Mouse (Mus musculus) hindbrain, embryonic 14.5 days (tissue): ENCODE measurements at regions not wholly inside any gene's neighbourhood (a gene's known extent, or its start where the extent isn't known, plus 50 kb on each side); places are given as distances from the start of the nearest gene placed in this dataset.
A peak's percentile ranks its signal among the peaks of the same experiment; 100 is the strongest.

Experiments
- ATAC-seq: fragments of 200-750 bp; cut with Nextera tagmentation; 2 replicates; pipeline ENCODE4 v1.8.0; 2017; ENCODE audit warnings: moderate number of reproducible peaks, mild to moderate bottlenecking, moderate TSS enrichment, moderate library complexity; ENCODE audit not compliant: low FRiP score
- DNase-seq: peaks from one replicate; pipeline ENCODE4 v3.0.0-alpha.2; 2015; ENCODE audit warnings: low spot score
- H3K27ac ChIP-seq: fragments of 300-500 bp; sonication (generic); 2 replicates; pipeline ENCODE4 v1.5.1; 2014; ENCODE audit warnings: mild to moderate bottlenecking, moderate library complexity
- H3K27me3 ChIP-seq: fragments of 300-500 bp; sonication (generic); 2 replicates; pipeline ENCODE4 v1.6.1; 2014; ENCODE audit warnings: mild to moderate bottlenecking, low read length, mixed read lengths; ENCODE audit not compliant: control insufficient read depth, insufficient read depth
- H3K36me3 ChIP-seq: fragments of 300-500 bp; sonication (generic); replicated peaks from 2 replicates; pipeline ENCODE4 v1.6.1; 2014; ENCODE audit not compliant: control insufficient read depth, insufficient read depth
- H3K4me1 ChIP-seq: fragments of 300-500 bp; sonication (generic); replicated peaks from 2 replicates; pipeline ENCODE4 v1.6.1; 2014; ENCODE audit warnings: antibody characterized with exemption, low read length, mixed read lengths; ENCODE audit not compliant: control insufficient read depth, insufficient read depth
- H3K4me2 ChIP-seq: fragments of 300-500 bp; sonication (generic); replicated peaks from 2 replicates; pipeline ENCODE4 v1.6.1; 2014; ENCODE audit warnings: mild to moderate bottlenecking, moderate library complexity
- H3K4me3 ChIP-seq: fragments of 300-500 bp; sonication (generic); replicated peaks from 2 replicates; pipeline ENCODE4 v1.5.1; 2014; ENCODE audit warnings: mild to moderate bottlenecking, low read length
- H3K9ac ChIP-seq: fragments of 300-500 bp; sonication (generic); 2 replicates; pipeline ENCODE4 v1.6.1; 2014
- H3K9me3 ChIP-seq: fragments of 300-500 bp; sonication (generic); 2 replicates; pipeline ENCODE4 v1.6.1; 2016; ENCODE audit warnings: low read length; ENCODE audit not compliant: control insufficient read depth
- WGBS: fragments of 180-500 bp; shearing (Covaris S2); extraction: QIAGEN DNeasy Blood & Tissue Kit; methylation state at CpG from one replicate; pipeline ENCODE4 v1.1.7; 2014; 5-methylcytosine and 5-hydroxymethylcytosine counted together

DNA sequence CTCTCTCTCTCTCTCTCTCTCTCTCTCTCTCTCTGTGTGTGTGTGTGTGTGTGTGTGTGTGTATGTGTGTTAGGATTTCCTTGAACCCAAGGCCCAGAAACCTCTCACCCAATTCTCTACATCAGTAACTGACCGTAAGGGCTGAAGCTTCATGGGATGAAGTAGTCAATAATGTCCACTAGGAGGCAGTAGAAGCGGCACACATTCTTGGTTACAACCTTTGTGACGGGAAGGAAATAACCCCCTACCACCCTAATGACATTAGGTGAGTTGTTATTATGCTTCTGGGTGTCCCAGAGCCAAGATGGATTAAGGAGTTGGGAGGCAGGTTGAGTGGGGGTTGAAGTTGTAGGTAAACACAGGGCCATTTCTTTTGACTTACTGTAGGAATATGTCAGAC is 55.5 kb upstream of the Itprid1 start:
- H3K4me3 ChIP-seq = no peak overlapping the region
- H3K27ac ChIP-seq = no peak overlapping the region
- DNase-seq (no peak), ATAC-seq (no peak)
- 49% methylated on average over 3 of the region's 3 CpGs for WGBS
- no peaks in the 10 kb centered on the region for H3K36me3 ChIP-seq
- no peaks in the 10 kb centered on the region for H3K27me3 ChIP-seq
- no peaks in the 10 kb centered on the region for H3K9me3 ChIP-seq
- H3K4me1 ChIP-seq = no peaks in the 10 kb centered on the region
- H3K9ac ChIP-seq = no peak overlapping the region
- no peak overlapping the region for H3K4me2 ChIP-seq

DNA sequence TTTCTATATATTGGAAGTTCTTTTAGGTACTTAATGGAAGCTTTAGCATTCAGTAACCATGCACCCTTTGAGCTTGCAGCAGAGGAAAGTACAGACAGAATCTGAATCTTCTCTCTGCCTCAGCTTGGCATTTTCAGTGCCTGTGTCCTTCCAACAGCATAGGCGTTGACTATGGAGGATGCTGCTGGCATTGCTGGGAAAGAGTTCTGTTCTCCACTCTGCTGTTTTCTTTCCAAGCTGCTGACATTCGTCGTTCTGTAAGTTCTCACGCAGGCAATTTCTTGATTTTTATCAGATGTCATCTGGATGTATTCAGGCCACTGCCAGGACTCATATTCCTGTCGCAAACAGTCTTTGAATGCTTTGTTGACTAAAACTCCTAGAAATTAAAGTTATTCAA is 61.2 kb upstream of the Itprid1 start:
- Histone ChIP-seq H3K36me3 (no peaks in the 10 kb centered on the region), H3K4me2 (no peak overlapping the region), H3K27ac (no peak overlapping the region), H3K4me1 (no peaks in the 10 kb centered on the region), H3K27me3 (no peaks in the 10 kb centered on the region), H3K9me3 (no peaks in the 10 kb centered on the region), H3K4me3 (no peak overlapping the region), H3K9ac (no peak overlapping the region)
- ATAC-seq = no peak
- 92% methylated on average over 5 of the region's 5 CpGs for WGBS
- no peak for DNase-seq

DNA sequence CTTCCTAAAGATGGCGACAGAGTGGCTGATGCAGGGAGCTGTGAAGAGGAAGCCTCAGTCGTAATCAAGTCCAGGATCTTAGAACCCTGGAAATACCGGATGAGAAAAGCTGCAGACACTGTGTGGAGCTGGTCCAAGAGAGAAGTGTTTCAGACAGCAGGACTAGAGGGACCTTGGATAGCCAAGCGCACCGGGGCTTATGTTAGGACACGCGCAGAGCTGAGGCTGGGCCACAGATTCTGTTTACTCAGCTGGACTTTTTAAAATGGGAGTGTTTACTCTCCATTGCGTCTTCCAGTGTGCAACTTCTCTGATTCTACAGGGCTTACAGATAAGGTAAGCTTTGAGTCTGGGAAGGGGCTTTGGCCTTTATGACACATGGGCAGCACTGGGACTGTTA is 66.4 kb upstream of the Itprid1 start:
- no peaks in the 10 kb centered on the region for H3K4me1 ChIP-seq
- H3K27ac ChIP-seq = no peak overlapping the region
- no peak overlapping the region for H3K9ac ChIP-seq
- H3K27me3 ChIP-seq = no peaks in the 10 kb centered on the region
- no peak overlapping the region for H3K4me2 ChIP-seq
- H3K9me3 ChIP-seq = no peaks in the 10 kb centered on the region
- no peaks in the 10 kb centered on the region for H3K36me3 ChIP-seq
- H3K4me3 ChIP-seq = no peak overlapping the region
- whole genome bisulfite sequencing = 76% methylated on average over 8 of the region's 8 CpGs
- ATAC-seq = no peak
- no peak for DNase-seq

DNA sequence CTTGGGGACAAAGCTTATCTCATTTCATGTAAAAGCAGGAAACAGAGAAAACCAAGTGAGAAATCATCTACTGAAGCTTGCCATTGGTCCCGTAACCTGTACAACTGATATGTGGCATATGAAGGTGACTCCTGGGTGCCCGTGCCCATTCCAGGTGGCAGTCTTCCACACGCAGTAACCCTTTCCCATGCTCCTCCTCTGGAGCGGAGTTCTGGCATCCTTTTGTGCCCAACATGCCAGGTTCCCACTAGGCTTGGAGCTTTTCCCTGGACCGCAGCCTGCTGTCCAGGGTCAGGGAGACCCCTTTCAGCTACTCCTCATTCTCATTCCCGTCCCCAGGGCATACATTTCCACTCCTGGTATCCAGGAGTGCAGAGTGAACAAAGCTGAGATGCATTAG is 74.4 kb upstream of the Neurod6 start:
- no peak overlapping the region for H3K4me3 ChIP-seq
- 72% methylated on average over 6 of the region's 6 CpGs for WGBS
- no peak overlapping the region for H3K27ac ChIP-seq
- DNase-seq = no peak
- H3K4me2 ChIP-seq = no peak overlapping the region
- H3K9me3 ChIP-seq = no peaks in the 10 kb centered on the region
- no peaks in the 10 kb centered on the region for H3K4me1 ChIP-seq
- ATAC-seq = no peak
- H3K27me3 ChIP-seq = no peaks in the 10 kb centered on the region
- H3K36me3 ChIP-seq = no peaks in the 10 kb centered on the region
- no peak overlapping the region for H3K9ac ChIP-seq

DNA sequence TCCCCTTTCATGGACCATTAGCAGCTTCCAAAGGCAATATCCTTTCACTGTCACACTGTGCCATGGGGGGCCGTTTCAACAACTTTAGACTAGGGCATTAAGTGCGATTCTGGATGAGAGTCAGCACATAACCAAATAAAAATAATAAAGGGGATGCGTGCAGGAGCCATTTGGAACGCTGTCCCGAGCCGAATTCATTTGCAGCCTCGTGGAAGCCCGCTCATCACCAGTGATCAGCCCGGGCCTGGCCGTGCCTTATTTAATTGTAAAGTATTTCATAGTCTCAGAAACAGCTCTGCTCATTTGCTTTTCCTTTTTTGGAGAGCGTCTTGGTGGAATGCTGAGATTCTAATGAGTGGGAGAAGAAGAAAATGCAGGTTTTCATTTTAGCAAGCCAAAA is 69.8 kb upstream of the Neurod6 start:
- DNase-seq = no peak
- no peak for ATAC-seq
- WGBS = 80% methylated on average over 11 of the region's 11 CpGs

DNA sequence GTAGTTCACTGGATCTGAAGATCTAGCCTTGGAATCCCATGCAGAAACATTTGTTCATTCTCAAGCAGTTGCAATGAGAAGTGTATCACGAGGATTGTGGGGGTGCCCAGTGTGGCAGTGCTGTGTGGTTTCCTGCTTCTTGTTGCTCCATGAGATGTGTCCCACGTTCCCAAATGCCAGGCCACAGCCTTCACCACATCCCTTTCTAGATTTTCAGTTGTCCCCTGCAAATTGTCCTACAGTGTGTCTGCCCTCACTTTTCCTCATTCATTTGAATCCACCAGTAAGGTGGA is 64.7 kb upstream of the Neurod6 start:
- ATAC-seq = no peak

More for the DNA sequence above, 69.8 kb upstream of the Neurod6 start:
- Histone ChIP-seq H3K9me3 (no peaks in the 10 kb centered on the region), H3K4me3 (no peak overlapping the region), H3K4me1 (no peaks in the 10 kb centered on the region), H3K9ac (no peak overlapping the region), H3K36me3 (no peaks in the 10 kb centered on the region), H3K27ac (no peak overlapping the region), H3K4me2 (no peak overlapping the region), H3K27me3 (no peaks in the 10 kb centered on the region)

DNA sequence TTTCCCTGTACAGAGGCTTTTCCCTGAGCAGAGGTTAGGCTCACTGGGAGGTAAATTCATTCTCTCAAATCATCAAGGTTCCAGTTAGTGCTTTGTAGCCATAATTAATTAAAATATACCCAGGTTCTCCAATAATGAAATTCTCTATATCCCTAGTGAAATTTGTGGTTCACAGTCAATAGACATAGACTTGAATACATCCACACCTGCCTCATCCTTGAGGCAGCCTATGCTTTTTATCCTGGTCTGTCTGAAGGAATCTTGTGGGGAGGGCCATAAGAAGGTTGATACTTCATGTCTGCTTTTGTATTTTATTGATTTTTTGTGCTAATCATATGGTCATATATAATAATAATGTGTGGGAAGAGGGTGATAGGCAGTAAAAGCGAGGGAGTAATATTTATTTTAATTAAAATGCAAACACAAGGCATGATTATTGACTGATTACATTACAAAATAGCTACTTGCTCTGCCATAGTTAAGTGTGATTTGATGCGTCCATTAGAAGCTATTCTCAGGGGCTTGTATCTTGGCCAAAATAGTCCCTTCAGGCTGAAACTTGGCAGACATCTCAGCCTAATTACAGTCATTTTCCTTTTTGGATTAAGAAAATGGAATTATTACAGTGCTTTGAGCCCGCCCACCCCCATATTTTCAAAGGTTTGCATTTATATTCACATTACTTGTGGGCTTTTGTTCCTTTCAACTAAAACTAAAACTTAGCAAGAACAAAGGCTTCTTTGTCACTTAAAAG is 64.2 kb upstream of the Neurod6 start:
- Histone ChIP-seq H3K9ac (no peak overlapping the region), H3K9me3 (no peaks in the 10 kb centered on the region), H3K27me3 (no peaks in the 10 kb centered on the region), H3K4me1 (0 out of 2 replicates have a peak, but pooled peaks cover 5% of the 10 kb centered on the region), H3K4me3 (no peak overlapping the region), H3K4me2 (no peak overlapping the region), H3K27ac (peak overlapping the region; percentile 43; the same call in 1 of the 2 replicates), H3K36me3 (no peaks in the 10 kb centered on the region)
- ATAC-seq (no peak), DNase-seq (peak; percentile 46)
- 63% methylated on average over 3 of the region's 3 CpGs for WGBS

More for the DNA sequence above, 64.7 kb upstream of the Neurod6 start:
- H3K4me2 ChIP-seq = no peak overlapping the region
- no peaks in the 10 kb centered on the region for H3K36me3 ChIP-seq
- H3K9ac ChIP-seq = no peak overlapping the region
- 77% methylated on average over 2 of the region's 2 CpGs for WGBS
- no peak overlapping the region for H3K4me3 ChIP-seq
- no peaks in the 10 kb centered on the region for H3K27me3 ChIP-seq
- H3K9me3 ChIP-seq = no peaks in the 10 kb centered on the region
- 0 out of 2 replicates have a peak, but pooled peaks cover 5% of the 10 kb centered on the region for H3K4me1 ChIP-seq
- no peak overlapping the region for H3K27ac ChIP-seq
- no peak for DNase-seq

DNA sequence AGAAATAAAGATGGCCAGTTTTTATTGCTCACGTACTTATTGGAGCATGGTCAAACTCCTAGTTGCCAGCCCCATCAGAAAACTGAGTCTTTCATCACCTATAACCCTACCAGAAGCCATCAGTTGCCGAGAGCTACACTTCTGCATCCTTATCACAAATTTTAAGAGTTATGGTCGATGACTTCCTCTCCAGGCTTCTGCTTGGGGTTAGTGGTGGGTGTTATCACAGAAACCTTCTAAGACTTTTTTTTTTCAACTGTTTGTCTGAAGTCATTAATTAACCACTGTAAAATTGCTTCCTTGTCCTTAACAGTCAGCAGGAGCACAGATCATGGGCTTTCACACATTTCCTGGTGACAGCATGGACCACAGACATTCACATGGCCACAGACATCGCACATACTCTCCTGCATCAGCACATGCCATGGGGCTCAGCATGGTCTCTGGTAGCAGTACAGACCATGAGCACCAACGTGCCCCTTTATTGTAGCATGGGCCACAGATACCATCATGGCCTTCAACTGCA is 50.3 kb upstream of the Neurod6 start:
- H3K27me3 ChIP-seq = no peaks in the 10 kb centered on the region
- no peaks in the 10 kb centered on the region for H3K9me3 ChIP-seq
- DNase-seq = no peak
- H3K4me3 ChIP-seq = no peak overlapping the region
- no peak for ATAC-seq
- no peak overlapping the region for H3K4me2 ChIP-seq
- H3K4me1 ChIP-seq = no peaks in the 10 kb centered on the region
- H3K9ac ChIP-seq = no peak overlapping the region
- no peak overlapping the region for H3K27ac ChIP-seq
- H3K36me3 ChIP-seq = no peaks in the 10 kb centered on the region
- WGBS = 94% methylated on average over 5 of the region's 5 CpGs
